Mouse (Mus musculus): Measurements from ENCODE around the gene Filip1.
A peak's percentile ranks its signal among the peaks of the same experiment; 100 is the strongest.

The Filip1 gene

DNA sequence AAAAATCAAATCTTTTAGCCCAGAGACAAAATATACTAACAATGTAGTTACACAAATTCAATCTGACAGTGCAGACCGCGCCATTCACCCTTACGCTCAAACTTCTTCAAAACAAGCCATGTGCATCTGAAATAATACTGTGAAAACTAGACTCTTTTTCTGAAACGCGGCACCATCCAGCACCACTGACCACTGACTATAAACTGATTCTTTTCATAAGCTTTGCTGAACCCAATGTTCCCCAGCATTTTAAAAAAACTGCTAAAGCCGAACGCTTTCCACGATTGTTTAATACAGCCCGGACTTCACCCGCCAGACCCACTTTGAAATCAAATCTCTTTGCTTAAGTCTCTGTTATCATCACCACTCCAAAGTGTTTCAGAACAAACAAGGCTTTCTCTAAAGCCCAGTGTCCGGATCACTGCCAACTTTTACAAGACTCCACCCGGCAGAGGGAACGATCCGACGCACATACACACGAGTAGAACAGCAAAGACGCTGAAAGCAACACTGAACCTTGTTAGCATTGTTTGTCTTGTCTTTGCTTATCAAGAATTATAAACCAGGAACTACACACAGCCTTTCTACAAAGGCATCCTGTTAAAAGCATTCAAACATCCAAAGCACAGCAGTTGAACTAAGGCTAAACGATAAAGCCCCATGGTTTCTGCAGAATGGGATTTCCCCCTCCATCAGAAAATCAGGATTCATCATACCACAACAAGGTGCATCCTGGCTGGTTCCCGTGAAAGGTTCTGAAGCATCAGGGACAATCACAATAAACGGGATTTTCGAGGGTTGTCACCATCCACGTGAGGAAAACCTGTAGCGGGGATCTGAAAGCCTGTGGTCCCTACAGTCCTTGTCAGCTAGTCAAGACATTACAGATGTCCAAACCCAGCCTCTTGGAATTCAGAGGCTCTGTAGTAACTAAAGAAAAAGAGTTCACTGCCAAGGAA is 182.5 kb downstream of the Filip1 start:
- DNase-seq (ENCODE audit: low read depth, low spot score) = no peak

DNA sequence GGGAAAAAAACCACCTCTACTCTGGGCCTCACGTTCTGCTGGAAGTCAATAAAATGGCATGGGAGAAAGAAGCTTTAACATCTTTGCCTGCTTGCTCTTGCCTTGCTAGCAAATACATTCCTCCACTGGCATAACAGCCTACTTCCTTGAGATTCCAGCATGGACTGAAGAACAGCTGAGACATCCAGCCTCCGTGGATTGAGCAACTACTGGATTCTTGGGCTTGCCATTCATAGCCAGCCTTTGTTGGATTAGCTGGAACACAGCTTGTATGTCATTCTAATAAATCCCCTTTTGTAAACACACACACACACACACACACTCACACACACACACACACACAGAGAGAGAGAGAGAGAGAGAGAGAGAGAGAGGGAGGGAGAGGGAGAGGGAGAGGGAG is 185.6 kb downstream of the Filip1 start:
- no peak for DNase-seq (ENCODE audit: low read depth, low spot score)

DNA sequence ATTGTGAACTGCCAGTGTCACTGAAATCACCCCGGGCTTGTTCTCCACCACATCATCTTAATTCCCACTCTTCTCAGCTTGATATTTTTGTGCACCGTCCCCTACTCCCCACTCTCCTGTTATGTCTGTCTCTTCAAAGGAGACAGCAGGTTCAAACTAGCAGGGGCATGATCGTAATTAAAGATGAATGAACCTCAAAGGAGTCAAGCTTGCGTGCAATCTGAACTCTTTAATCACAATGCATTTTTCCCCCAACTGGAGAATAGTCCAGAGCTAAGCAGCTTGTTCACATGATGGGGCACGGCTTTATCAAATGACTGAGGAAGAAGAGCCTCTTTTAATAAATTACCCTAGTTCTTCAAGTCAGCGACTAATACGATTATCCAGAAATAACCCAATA is 187.1 kb downstream of the Filip1 start:
- no peak for DNase-seq (ENCODE audit: low read depth, low spot score)

DNA sequence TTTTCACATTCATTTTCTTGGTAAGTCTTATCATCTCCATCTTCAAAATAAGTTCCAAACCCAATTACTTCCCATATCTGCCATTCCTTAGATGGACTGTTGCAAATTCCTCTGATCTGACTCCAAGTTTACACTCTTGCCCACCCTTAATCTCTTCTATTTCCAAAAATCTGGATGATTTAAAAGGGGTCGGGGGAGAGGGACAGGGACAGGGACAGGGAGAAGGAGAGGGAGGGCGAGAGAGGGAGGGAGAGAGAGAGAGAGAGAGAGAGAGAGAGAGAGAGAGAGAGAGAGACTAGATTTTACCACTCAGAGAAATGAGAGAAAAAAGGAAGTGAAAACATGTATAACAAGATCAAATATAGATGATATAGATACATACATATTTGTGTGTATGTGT is 188.8 kb downstream of the Filip1 start:
- DNase-seq (ENCODE audit: low read depth, low spot score) = no peak

DNA sequence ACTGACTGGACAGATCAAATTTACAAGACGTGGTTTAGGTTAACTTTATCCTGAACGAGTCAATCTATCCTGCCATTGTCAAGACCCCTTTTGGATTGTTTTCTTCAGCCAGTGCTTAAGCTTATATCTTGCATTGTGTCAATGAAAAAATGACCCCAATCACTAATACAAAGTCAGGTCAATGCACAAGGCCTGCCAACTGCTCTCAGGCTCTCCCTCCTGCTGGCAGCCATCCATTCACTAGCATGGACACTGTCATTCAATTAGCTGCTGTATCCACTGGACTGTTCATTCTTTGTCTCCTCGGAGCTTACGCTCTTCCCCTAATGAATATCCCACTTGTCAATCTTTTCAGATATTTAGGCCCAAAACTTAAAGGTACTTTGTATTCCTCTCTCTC is 189.2 kb downstream of the Filip1 start:
- DNase-seq (ENCODE audit: low read depth, low spot score) = no peak

DNA sequence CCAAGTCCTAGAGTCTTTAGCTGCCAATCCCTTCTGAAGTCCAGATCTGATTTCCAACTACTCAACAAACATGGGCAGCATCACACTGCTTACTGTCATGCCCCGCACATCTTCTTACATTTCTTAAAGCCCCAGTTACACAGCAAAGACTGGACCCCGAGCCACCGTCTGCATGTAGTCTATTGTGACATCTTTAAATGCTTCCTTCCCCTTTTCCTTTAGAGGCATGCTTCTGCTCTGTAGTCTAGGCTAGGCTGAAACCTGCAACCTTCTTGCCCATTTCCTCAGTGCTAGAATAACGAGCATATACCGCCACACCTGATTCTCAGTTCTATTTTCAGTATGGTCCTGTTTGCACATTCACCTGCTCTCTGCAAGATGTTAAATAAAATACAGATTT is 196.2 kb downstream of the Filip1 start:
- DNase-seq (ENCODE audit: low read depth, low spot score) = peak; percentile 36

DNA sequence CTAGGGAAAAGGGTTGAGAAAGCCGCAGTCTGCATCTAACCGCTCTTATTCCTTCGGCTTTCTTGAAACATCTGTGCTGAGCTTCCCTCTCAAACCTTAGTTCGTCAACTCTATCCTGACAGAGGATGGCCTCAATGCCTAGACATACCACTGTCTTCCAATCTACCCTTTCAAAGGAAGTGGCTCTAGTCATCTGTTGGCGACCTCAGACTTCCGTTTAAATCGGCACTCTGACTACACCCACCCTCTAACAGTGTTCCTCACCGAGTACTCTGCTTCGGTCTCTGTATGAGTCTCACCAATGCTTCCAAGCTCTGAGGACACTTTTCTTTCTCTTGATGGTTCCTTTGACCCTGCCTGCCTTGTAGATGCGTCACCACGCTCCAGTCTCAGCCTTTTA is 196.6 kb downstream of the Filip1 start:
- DNase-seq (ENCODE audit: low read depth, low spot score) = no peak

DNA sequence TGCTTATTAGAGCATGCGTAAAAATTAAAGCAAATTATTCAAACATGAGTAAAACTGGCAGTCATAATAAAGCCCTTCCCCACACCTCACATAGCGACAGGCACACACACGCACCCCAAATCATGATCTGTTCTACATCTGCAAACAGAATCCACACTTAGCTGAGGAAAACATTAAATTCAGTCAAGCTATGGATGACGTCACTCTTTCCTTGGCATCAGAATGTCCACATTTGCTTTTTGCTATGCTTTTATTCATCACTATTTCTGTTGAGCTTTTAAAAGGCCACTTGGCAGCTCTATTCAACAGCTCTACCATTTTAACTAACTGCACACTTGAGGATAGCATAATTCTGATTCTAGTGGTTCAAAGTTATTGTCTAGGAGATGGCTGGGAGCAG is 198.1 kb downstream of the Filip1 start:
- DNase-seq (ENCODE audit: low read depth, low spot score) = no peak

DNA sequence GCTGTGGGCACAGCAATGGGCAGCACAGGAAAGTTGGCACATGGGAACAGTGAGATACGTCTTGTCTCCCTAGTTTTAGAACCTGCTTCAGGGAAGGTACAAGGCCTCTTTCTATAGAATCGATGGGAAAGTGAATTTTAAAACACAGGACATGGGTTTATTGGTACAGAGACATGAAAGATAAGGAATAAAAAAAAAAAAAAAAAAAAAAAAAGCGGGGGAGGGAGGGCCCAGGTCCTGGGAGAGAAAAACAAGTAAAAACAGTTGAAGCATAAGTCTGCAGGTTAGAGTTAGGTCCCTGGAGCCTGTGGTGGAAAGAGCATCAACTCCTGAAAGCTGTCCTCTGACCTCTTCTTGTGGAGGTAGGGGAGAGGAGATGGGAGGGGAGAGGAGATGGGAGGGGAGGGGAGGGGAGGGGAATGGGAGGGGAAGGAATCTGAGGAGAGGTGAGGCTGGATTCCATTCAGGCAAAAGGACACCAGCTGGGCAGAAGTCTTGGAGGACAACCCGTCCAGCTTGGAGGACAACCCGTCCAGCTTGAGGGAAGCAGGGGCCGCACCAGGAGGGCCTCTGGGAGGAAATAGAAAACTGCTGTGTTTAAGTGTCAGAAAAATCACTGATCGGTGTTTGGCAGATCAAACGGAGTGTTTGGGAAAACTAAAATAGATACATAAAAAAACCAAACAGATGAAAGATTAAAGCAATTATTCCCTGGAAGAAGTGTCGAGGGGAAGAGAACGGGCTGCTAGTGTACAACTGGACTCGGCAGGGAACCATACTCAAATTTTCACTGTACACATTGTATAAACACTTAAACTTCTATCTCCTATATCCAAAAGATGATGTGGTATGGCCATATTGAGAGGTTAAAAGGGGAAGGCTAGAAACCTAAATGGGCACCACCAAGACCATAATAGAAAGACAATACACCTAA is 201.4 kb downstream of the Filip1 start:
- DNase-seq (ENCODE audit: low read depth, low spot score) = no peak

DNA sequence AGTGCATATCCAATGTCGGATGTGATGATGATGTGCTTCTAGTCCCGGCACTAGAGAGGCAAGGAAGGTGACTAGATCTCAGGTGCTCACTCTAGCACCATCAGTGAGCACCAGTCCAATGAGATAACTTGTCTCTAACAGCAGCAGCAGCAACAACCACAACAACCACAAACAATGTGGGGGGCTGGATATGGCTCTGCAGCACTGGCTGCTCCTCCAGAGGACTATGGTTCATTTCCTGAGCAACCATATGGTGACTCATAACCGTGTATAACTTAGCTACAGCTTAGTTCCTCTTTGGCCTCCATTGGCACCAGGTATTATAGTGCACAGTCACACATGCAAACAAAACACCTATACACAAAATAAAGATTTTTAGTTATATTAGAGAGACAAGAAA is 202.1 kb downstream of the Filip1 start:
- DNase-seq (ENCODE audit: low read depth, low spot score) = peak; percentile 39

DNA sequence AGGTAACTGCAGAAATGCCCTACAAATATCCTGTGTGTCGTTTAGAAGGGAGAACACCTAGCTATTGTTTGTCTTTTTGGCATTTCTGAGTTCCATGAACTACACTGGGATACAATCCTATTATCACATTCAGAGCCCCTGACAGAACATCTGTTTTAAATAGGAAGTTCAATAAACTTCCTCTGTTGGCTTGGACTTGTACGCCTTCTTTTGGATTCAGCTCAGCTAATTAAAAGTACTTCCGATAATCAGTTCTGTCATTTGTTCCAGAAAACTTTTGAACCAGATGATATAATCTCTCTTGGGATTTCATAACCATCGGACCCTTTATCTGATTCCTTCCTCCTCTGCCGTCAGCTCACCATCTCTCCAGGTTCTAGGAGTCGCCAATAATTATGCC is 203.2 kb downstream of the Filip1 start:
- no peak for DNase-seq (ENCODE audit: low read depth, low spot score)

DNA sequence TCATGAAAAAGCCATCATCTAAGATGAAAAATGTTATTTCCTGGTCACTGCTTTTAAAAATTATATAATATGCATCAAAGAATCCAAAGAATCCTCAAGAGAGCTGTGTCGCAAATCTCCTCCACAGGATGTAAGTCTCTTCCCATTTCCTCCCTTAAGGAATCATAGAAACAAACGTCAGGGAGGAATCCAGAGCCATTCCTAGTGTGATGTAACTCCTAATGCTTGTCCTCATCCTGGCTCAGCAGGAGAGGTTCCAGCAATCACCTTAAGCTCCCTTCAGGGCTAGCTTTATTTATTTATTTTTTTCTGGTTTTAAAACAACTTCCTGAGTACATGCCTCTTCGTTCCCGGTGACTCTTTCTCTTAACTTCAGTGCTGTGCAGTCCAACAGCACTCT is 205.5 kb downstream of the Filip1 start:
- no peak for DNase-seq (ENCODE audit: low read depth, low spot score)

DNA sequence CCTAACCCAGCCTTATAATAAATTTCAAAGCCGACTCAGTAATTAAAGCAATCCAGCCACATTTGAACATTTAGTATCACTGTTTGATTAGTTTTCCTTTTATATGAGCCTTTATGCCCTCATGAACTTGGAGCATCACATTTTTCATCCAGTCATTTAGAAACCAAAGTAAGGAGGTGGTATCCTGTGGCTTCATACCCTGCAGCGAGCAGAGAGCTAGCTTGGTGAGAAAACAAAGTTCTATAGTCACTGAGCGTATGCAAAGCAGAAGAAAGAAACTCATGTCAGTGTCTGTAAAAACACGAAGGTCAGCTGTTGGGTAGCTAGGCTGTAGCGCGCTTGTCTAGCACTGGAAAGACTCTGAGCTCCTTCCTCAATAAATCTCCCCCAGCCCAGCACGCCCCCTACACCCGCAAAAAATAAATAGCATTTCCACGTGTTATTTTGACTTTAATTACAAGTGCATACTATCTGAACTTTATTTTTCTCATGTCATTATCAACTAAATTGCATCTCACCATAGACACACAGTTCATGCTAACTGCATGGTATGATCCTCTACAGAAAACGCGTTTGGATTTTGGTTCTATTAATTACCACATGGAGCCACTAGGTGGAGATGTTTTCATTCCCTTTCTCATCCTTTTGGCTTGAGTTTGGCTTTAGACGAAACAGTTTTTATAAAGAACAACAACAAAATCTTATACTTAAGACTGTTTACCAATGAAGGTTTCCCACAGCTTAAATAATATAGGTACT is 206.2 kb downstream of the Filip1 start:
- peak; percentile 69 for DNase-seq (ENCODE audit: low read depth, low spot score)

DNA sequence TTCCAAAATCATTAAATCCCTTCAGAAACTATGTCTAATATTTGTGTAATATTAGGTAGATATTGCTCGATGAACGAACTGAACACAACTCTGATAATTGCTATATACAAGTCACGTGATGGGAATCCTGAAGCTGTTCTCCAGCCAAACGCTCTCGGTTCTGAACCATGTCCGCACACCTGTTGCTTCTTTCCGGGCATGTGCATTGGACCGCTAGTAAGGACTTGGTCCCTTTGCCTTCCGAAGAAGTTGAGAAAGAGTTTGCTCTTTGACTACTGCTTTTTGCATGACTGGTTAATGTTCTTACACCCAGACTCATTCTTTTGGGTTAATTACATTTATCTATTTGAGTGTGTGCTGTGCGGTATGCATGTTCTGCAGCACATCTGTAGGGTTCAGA is 207.2 kb downstream of the Filip1 start:
- DNase-seq (ENCODE audit: low read depth, low spot score) = no peak

DNA sequence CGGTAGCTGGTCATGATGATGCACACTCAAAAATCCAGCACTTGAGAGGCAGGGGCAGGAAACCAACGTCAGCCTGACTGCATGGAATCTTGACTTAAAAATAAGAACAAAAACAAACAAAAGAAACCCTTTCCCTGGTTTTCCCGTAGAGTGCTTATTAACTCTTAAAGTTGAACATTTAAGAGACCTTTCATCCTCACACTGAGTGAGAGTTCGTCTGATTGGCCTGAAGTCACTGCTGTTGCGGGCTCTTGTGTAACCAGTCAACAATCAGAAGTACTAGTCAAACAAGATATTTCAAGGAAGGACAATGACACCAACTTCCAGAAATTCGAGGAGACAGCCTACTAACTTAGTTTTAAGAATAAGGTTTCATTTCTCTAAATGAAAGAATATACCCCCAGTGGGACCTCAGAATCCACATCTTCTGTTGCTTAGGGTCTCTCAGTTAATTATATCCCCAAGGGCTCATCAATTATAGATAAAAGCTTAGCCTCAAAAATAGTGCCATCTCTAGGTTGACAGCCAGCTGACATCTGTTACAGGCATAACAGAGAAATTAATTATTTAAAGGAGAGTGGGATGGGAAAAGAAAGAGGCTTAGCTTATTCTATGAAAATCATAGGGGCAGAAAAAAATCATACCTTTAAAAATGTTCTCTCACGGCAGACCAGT is 216.1 kb downstream of the Filip1 start:
- DNase-seq (ENCODE audit: low read depth, low spot score) = no peak

DNA sequence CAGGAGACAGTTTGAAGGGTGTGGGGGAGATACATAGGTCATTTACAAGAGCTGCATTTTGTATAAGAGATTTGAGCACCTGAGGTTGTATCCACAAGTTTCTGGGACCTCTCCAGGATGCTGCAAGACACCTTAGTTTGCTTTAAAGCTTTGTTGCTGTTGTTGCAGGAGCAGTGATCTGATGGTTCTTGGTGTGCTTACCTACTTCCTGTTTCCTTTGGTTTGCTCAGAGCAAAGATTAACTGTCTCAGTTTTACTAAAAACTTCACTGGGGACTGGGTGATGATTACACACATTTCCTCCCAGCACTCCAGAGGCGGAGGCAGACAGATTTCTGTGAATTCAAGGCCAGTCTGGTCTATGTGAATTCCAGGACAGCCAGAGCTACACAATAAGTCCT is 217.6 kb downstream of the Filip1 start:
- DNase-seq (ENCODE audit: low read depth, low spot score) = peak; percentile 52

DNA sequence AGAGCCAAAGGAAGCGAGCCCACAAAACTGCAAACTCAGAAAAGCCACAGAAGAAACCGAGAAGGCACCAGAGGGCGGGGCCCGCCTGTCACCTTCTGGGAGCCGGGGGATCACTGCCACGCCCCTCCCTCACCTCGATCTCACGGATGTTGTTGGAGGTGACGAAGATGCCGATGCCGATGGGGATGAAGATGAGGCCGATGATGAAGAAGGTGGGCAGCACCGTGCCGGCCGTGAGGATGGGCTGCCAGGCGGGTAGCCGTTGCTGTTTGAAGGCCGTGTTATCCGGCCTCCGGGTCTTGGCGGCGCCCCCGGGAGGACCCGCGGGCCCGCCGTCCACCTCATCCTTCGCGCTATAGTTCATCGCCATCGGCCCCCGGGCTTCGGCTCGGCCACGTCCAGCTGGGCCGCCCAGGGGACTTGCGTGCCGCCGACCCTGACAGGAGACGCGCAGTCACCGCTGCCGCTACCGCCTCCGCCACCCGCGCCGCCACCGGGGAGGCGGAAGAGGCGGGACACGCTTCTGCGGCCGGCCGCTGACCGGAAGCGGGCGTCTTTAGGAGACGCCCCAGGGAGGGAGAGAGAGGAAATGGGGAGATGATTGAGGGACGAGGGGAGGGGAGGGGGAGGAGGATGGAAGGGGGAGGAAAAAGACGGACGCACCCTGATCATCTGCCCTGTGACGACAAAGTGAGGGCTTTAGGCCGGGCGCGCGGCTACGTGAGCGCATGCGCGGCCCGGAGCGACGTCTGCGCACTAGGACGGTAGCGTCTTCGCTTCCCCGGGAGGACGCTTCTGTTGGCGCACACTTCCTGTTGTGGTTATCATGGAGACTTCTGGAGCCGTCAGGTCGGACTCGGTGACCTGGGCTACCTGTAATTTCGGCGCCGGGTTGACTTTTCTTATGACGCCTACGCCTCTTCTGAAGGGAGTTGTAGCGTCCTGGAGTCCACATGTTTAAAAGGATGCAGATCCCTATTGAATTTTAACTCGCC is 219.5 kb downstream of the Filip1 start, which contains the start of gene Tmem30a:
TSS of gene Tmem30a (minus strand) at position 667 of the 995 bp plus-strand sequence.
- peak; percentile 98 for DNase-seq (ENCODE audit: low read depth, low spot score)

DNA sequence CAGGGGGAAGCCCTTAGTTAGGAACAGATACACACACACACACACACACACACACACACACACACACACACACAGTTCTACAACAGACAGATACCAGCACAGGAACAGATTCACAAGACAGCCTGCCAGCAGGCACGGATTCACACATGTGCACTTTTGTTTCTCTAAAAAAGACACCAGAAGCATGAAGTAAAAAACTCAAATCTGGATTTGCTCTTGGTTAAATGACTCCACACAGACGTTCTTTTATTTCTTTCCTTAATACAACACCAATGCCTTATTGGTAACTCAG is 226.9 kb downstream of the Filip1 start:
- DNase-seq (ENCODE audit: low read depth, low spot score) = peak; percentile 25

DNA sequence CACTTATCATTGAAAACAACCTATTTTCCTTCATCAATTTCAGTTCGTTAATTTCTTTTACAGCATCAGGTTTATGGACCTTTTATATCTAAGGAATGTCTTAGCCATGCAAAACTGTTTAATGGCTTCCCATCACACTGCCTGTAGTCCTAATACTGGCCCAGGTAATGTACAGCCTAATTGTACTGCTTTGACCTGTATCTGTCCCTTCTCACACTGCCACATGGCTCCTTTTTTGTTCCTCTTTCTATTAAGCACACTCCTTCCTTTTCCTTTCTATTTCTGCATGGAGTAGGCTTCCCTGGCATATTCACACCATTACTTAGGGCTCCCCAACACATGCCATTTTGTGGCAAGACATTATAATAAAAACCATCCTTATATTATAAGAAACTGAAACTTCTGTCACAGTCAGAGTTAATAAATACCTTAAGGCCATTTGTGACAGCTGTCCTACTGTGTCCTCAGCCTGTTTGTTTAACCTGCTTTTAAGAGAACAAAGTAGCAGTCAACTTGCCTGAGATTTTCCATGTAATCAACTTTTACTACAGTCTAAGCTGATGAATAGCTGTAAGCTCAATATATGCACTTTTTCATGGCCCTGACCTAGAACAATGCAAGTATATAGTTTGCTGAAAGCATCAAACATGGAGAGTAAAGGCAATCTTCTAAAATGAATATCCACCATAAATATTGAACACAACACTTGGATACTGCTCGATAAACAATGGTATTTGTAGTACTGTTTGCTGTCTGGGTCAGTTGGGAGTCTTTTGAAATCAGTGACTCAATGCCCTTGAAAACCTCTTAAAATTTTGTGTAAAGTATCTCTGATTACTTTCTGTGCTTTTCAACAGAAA is 227.5 kb downstream of the Filip1 start:
- DNase-seq (ENCODE audit: low read depth, low spot score) = peak; percentile 25

All from A20 (cell line).